Mouse (Mus musculus) layer of hippocampus, adult 11-12 months (tissue): ENCODE measurements around the gene Scgb1c1.

Experiments
- DNase-seq: peaks from one replicate; pipeline ENCODE4 v3.0.0; 2022; ENCODE audit warnings: low spot score

Scgb1c1 gene

DNA sequence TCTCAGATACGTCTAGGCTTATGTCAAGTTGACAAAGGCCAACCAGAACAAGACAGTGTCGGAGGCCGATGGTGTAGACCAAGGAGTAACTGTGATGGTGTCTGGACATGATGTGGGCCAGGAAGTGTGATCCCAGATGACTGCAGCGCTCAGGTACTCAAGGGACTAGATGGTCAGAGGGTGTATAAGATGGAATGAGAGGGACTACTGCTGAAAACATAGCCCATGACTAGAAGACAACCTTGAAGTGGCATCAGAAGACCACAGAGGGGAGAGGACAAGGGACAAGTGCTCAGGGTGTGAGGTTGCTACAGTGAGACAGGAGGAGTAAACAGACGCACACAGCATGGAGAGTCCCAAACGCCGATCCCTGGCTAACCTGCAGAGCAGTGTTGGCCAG, 1.5 kb upstream of the Scgb1c1 start:
- DNase-seq = no peak

DNA sequence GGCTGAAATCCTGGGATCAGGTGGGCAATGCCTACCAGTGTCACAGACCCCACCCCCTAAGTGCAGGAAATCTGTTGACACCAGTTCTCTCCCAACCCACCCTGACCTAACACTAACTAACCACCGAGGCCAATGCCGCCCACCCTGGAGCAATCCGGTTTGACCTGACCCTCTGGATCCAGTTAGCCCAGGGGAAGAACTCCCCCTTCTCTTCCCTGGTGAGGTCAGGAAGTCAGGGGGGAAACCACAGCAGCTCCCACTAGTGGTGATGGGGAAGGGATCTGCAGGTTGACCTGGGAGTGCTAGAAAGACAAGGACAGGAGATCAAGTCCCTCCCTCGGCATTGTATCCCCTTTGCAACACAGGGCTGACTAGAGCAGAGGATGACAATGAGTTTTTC, 336 bp downstream of the Scgb1c1 start:
- no peak for DNase-seq

DNA sequence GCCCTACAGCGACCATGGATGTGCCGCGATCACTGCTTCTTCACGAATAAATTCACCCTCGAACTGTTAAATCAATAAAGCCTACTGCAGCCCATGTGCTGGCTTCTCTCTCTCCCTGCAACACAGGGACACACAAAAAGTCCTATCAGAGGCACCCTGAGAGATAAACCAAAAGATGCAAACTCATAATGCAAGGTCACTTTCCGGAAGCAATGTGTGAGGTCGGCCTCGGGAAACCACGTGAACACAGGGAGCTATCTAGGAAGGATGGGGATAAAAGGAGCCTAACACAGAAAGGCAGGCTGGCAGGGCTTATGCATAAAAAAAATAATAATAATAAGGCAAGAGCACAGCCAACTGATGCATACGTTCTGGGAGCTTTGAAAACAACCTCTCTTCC, 1.3 kb downstream of the Scgb1c1 start:
- no peak for DNase-seq

DNA sequence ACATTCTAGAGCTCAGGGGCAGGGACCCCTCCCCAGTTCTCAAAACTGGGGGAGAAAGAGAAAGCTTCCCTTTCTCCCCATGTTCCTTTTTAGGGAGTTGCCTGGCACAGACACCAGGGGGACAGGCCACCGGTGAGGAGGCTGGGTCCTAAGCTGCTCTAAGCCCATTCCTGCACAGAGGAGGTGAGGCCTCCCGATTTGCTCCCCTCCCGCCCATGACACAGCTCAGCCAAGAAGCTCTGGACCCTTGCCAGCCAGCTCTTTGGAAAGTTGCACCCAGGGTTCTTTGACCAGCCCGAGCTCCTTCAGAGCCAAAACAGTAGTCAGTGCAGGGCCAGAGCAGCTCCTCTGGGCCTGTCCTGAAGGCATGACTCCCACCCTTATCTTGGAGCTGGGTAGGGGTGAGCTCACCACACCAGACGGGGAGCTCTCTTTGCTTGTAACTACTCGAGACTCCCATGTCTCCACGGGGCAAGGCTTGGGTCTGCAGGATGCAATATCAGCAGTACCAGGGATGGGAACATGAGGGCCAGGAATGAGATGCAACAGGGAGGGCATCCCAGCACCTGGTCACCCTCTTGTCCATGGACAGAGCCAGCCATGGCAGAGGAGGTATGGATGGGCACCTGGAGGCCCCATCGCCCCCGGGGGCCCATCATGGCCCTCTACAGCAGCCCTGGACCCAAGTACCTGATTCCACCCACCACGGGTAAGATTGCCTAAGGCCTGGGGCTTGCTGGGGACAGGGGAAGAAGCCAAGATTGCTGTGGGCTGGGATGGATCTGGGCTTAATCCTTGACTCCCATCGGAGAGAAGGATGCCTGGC, 2.6 kb downstream of the Scgb1c1 start, which contains the start of gene Odf3:
Odf3 (plus strand) TSS at position 51 of the 826 bp plus-strand sequence.
- no peak for DNase-seq

DNA sequence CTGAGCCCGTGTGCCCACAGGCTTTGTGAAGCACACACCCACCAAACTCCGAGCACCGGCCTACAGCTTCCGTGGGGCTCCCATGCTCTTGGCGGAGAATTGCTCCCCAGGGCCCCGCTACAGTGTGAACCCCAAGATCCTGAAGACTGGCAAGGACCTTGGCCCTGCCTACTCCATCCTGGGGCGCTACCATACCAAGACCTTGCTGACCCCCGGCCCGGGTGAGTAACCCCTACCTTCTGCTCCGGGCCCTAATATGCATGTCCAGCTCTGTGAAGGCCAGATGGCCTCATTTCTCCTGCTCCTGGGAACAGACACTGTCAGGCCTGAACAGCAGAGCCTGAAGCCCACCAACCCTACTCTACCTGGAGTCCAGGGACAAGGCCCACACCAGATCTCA, 3.2 kb downstream of the Scgb1c1 start:
- no peak for DNase-seq

DNA sequence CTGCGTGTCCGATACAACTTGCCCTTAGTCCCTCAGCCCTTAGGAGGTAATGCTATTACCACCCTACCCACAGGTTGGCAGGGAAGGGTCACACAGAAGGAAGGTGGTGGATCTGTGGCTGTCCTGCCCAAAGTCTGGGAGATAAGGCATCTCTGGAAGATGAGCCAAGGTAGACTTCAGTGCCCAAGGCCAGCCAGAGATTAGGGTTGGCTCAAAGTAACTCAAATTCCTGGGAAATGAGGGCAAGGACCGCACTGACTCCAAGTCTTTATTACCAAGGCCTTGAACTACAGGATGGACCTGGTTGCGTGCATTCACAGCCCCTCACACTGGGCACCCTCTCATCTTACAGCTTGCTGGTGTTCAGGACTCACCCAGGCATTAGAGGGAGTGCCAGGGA, 6.6 kb downstream of the Scgb1c1 start:
- no peak for DNase-seq

DNA sequence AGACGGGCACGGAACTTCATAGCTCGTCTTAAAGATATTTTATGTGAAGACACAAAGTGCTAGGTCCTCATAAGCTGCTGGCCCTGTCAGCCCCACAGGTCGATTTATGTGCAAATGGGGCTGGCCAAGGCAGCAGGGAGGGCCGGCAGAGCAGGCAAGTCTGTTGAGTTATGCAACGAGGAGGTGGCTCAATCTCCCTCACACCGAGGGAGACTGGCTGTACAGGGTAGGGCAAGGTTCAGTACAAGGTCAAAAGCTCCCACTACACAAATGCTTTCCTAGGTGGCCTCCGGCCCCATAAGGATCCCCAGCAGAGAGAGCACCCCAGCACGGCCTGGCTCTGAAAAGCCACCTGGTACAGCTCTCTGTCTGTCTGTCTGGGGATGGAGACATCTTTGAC, 8.0 kb downstream of the Scgb1c1 start:
- DNase-seq = no peak

DNA sequence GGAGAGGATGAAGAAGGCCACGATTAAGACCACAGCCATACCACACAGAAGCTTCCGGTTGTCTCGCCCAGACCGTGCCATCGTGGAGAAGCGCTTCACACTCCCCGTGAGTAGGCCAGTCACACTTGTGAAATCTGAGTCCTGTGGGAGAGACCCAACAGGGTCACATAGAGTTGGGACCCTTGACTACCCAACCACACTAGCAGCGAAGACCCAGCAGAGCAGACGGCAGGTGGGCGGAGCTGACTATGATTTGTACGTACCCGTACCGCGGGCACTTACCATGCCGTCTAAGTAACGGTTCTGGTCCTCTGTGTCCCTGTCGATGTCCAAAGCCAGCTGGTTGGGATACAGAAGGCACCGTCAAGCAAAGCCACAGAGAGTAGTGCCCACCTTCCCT, 9.1 kb downstream of the Scgb1c1 start:
- DNase-seq = no peak

DNA sequence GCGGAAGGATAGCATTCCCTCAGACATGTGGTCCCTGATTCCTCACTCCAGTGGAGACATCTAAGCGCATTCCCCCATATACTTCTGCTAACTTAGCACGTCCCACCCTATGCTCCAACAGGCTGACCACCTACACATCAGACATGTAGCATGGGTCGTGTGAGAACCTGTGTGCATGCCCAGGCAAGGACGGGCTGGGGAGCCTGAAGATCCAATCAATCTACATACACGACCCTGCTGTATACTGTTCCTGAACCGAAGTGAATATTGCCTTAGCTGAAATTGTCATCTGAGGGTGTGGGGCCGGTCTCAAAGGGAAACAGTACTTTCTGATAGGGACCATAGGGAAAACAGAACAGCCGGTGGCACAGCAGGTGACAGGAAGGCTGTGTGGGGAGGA, 9.8 kb downstream of the Scgb1c1 start:
- no peak for DNase-seq

DNA sequence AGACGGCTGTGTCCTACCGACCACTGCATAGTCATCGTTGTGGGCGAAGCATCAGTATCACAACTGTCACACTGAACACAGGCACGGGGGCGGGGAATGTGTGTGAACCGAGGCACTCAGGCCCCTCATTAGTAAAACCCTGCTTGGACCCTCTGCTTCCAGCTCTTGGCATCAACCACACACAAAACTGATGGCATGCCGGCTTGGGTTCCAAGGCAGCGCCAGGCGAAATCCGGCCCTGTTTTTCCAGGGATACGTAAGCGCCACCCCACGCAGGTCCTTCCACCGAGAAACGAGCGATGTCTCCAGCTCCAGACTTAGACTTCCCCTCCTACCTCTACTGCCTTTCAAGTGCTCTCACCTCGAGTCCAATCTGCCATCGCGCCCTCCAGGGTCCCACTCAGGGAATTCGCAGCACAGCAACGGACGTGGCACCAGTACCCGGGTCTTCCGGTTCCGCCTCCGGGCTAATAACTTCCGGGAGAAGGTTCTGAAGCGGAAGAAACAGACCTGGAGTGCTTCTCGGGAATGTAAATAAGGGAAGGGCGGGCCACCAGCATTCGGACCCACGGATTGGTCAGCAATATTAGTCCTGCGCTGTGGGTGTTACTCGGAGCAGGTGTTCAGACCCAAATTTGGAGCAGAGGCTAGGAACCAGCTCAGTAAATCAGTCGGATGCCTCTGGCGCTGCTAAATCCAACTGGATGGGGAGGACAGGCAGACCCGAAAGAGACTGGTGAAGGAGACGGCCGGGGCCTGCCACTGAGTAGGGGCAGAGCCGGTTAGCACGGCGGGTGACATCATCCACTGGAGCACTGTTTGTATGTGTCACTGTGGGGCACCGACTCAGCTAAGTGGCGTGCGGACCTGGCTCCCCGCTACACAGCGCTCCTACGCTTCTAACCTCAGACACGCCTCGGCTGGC, 10.8 kb downstream of the Scgb1c1 start, which contains the start of gene Gm45785:
Gm45785 (minus strand) TSS at position 472 of the 925 bp plus-strand sequence.
- peak; percentile 89 for DNase-seq

DNA sequence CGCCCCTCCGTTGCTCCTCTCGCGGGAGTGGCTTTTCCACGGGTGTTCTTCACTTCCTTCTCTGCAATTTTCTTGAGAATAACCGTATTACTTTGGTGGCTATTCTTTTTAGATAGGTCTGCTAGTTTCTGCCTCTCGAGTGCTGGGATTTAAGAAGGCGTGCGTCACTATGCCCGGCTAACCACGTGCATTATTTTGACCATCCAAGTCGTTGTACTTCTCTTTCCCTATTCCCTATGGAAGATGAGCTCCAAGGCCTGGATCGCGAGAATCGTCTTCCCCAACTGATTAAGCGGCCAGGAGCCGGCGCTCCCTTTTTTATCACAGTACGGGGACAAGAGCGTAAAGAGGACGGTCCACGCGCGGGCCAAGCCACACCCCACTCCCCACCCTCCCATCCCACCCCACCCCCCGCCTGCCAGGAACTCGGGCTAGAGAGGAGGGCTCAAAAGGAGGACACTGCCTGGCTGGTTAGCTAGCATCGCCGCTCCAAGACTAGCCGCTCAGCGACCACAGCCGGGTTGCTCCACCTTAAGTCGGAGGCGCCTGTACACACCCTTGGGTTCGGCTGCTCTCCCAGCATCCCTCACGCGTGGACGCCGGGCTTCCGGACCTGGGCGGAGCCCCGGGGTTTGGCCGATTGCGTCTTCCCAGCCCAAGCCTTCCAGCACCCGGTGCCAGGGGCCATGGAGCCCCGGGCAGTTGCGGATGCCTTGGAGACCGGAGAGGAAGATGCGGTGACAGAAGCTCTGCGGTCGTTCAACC, 11.6 kb downstream of the Scgb1c1 start, which contains the start of gene Ric8a:
Ric8a (plus strand) TSS at position 173 of the 765 bp plus-strand sequence.
- peak; percentile 88 for DNase-seq

DNA sequence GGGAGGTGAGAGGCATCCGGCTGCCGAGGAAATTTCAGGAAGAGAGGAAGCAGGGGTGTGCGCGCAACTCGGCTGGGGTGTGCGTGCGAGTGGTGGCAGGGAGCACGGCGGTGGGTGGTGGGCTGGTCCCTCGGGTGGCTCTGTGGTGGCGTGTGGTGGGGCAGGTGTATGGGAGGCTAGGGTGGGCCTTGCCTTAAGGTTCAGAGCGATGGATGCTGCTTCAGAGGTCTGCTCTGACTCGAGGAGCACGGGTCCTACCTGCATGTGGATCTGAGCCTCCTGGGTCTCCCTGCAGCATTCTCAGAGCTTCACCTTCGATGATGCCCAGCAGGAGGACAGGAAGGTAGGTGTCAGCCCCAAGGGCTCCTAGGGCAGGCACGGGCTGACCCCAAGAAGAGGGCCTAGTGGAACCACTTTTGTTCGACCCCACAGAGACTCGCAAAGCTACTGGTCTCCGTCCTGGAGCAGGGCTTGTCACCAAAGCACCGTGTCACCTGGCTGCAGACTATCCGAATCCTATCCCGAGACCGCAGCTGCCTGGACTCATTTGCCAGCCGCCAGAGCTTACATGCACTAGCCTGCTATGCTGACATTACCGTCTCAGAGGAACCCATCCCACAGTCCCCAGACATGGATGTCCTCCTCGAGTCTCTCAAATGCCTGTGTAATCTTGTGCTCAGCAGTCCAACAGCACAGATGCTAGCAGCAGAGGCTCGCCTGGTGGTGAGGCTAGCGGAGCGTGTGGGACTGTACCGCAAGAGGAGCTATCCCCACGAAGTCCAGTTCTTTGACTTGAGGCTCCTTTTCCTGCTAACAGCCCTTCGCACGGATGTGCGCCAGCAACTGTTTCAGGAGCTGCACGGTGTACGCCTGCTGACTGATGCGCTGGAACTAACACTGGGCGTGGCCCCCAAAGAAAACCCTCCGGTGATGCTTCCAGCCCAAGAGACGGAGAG, 12.5 kb downstream of the Scgb1c1 start, which contains the start of gene Bet1l:
Bet1l (minus strand) TSS at position 28 of the 956 bp plus-strand sequence.
- DNase-seq = no peak

DNA sequence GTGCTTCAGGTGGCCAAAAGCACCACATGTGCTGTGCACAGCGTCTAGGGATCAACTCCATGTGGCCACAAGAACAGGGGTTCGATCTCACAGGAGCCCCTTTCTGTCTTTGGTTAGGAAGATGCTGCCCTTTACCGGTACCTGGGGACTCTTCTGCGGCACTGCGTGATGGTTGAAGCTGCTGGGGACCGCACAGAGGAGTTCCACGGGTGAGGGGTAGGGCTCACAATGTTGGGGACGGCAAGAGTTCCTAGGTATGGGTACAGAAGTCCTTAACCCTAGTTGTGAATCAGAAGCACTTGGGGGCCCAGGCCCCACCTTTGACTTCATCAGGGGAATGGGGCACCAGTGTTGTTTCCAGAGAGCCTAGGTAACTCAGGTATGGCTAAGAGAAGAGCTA, 13.4 kb downstream of the Scgb1c1 start:
- DNase-seq = no peak

DNA sequence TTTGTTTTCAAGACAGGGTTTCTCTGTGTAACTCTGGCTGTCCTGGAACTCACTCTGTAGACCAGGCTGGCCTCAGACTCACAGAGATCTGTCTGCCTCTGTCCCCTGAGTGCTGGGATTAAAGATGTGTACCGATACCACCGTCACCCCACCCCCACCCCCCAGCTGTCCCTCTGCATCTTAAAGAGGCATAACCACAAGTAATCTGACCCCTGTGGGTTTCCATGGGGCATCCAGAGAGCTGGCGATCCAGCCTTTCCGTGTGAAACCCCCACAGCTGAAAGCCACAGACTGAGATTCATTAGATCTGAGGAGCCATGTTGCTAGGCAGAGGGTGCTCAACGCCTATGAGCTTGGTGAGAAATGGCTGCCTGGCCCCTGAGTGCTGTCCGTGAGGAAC, 14.7 kb downstream of the Scgb1c1 start:
- no peak for DNase-seq

DNA sequence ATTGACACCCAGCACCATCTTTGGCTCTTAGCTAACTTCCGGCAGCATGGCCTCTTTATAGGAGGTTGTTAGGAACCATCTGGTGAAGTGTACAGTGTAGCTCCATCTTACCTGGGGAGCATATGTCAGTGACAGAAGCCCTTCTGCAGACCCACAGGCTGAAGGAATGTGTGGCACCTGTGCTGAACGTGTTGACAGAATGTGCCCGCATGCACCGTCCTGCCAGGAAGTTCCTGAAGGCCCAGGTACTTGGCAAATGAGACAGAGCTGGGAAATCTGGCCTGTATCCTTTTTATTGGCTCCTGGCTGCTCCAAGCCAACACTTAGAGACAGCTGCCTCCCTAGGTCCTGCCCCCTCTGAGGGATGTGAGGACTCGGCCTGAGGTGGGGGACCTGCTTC, 15.4 kb downstream of the Scgb1c1 start:
- no peak for DNase-seq

DNA sequence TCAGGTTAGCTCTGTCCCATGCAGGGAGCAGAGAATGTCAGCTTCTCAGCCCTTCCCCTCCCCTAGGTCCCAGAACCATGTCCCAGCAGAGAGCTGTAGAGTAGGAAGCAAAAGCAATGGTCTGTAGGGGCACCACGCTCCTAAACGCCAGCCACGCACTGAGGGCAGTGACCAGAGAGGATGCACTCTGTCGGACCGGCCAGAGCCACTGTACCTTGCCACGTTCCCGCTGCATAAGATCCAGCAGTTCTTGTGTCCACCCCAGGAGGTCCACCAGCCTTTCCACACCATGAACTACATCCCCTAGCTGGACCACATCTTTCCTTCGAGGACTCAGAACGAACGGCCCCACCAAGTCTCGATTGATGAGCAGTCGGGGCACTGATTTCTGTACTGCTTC, 19.4 kb downstream of the Scgb1c1 start:
- DNase-seq = no peak

DNA sequence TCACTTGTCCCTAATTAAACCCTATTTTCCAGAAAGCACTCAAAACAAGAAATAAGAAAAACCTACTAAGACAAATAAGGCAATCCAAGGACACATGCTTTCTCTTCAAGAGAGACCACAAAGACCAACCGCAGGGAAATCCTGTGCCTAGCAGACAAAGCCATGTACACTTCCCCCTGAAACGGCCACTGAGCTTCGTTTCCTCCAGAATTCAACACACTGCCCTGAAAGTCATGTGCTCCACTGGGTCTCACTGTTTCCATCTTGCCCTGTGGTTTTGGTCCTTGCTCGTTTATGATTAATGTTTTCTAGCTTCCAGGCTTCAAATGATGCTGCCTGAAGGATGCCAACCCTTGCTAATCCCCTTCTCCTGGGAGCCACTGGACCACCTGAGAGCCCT, 28.9 kb downstream of the Scgb1c1 start:
- DNase-seq = no peak

DNA sequence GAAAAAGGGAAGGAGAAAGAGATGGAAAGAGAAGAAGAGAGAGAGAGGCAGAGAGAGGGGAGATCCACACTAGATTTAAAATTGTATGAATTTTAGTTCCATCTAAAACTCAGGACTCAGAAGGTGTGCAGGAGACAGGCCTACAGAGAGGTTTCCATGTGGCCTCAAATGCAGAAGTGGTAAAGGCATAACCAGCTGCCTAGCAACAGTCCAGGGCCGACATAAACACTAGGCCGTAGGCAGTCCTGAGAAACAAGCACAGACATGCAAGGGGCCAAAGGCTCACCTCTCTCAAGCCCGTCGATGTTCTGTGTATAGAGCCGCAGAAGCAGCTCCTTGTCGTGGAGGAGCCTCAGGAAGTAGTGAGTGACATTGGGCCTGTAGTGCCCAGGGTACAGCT, 32.0 kb downstream of the Scgb1c1 start:
- DNase-seq = no peak

DNA sequence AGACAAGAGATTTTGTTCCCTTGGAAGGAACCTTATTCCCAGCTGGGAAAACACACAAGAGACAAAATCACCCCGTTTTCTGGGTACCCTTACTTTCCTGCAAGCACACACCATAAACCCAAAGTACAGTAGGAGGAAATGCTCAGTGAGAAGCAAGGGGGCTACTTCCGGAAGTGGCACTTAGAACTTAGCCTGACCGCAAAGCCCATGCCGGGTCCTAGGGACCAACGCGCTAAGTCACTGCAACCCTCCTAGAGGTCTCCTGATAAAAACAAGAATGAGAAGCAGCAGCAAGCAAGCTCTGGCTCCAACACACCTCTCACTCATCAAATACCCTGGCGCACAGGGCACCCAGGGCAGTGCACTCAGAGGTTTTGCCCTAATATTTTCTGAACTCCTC, 34.0 kb downstream of the Scgb1c1 start:
- DNase-seq = no peak

DNA sequence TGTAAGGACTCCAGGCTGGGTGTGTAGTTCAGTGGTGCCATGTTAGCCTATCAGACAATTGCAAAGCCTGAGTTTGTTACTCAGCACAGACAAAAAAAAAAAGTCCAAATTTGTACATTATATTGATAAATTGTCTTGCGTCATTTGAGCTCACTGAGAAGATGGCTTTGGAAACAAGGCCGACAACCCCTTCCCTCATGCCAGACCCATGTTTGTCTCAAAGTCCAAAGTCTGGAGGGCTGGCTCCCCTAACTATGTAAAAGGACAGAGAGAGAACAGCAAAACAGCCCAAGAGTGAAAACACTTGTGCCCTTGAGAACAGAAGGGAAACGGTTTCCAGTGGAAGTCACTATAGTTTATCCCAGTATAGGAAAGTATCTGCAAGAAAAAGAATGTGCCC, 35.1 kb downstream of the Scgb1c1 start:
- no peak for DNase-seq
